ENCODE assay signal across 9 mouse cellular contexts in genomic region chr6:67535777-67536054, GRCm38 (mm10). TPM values are rescaled to one million over a fixed set of nuclear protein-coding genes. Genes with fewer than 3 reads are reported as not detected.
A peak's percentile ranks its signal among the peaks of the same experiment; 100 is the strongest.
DNase-seq lines count a peak whose midpoint lies in the region; ATAC-seq and TF ChIP-seq lines count a peak whose summit lies in the region.
"Had no signal": no experiment of that assay in that cellular context is flagged by ENCODE, and none has a peak within 500 bp of the region (broad histone marks: within the 10 kb centered on the region; RNA-seq: fewer than 3 reads in every experiment).

Tacstd2 (minus strand) TSS chr6:67535796.

- H3K4me1 ChIP-seq in hindbrain, embryonic 11.5 days (replicated peaks; ENCODE audit: control insufficient read depth, insufficient read depth, low read length): no peaks in the 10 kb centered on the region; the same call in 1 of the 2 replicates
- 0 out of 2 replicates have a peak, but pooled peaks cover 5% of the 10 kb centered on the region for H3K4me1 ChIP-seq in liver, embryonic 12.5 days
- H3K4me1 ChIP-seq in neural tube, embryonic 15.5 days: peaks cover 27% of the 10 kb centered on the region

- no peaks in the 10 kb centered on the region for H3K9me3 ChIP-seq in hindbrain, embryonic 11.5 days (ENCODE audit: control insufficient read depth, low read length)
- H3K9me3 ChIP-seq in liver, embryonic 12.5 days (replicated peaks): no peaks in the 10 kb centered on the region
- no peaks in the 10 kb centered on the region for H3K9me3 ChIP-seq in neural tube, embryonic 15.5 days (replicated peaks)

- H3K27me3 ChIP-seq in hindbrain, embryonic 11.5 days (ENCODE audit: control insufficient read depth, insufficient read depth, low read length): peaks cover 39% of the 10 kb centered on the region
- H3K27me3 ChIP-seq in liver, embryonic 12.5 days (replicated peaks): peaks cover 60% of the 10 kb centered on the region
- peaks cover 60% of the 10 kb centered on the region for H3K27me3 ChIP-seq in neural tube, embryonic 15.5 days (replicated peaks)

- no peak within 1 kb of the TSS for H3K27ac ChIP-seq in left cerebral cortex, adult 2 months
- no peak within 1 kb of the TSS for H3K27ac ChIP-seq in hindbrain, embryonic 11.5 days (ENCODE audit: low read depth, low read length)
- no peak within 1 kb of the TSS for H3K27ac ChIP-seq in liver, embryonic 12.5 days
- no peak within 1 kb of the TSS for H3K27ac ChIP-seq in neural tube, embryonic 15.5 days (replicated peaks)

- H3K36me3 ChIP-seq in hindbrain, embryonic 11.5 days (ENCODE audit: control insufficient read depth, insufficient read depth, low read length): no peaks in the 10 kb centered on the region
- no peaks in the 10 kb centered on the region for H3K36me3 ChIP-seq in liver, embryonic 12.5 days
- no peaks in the 10 kb centered on the region for H3K36me3 ChIP-seq in neural tube, embryonic 15.5 days
- H3K36me3 ChIP-seq: G1E had no signal

- intact Hi-C loops in left cerebral cortex, adult 2 months (cut with DNase I): no loop called here
- intact Hi-C loops in left cerebral cortex, postnatal 14 days (cut with DNase I): no loop called here

- H3K4me3 ChIP-seq in left cerebral cortex, adult 2 months: peak within 1 kb of the TSS; percentile 34
- peak within 1 kb of the TSS; percentile 34 for H3K4me3 ChIP-seq in hindbrain, embryonic 11.5 days (ENCODE audit: low read depth, low read length)
- H3K4me3 ChIP-seq in liver, embryonic 12.5 days: peak within 1 kb of the TSS; percentile 36
- H3K4me3 ChIP-seq in neural tube, embryonic 15.5 days (replicated peaks): peak within 1 kb of the TSS; percentile 54

- TF ChIP-seq CTCF in left cerebral cortex, adult 2 months (IDR thresholded peaks at IDR 0.05): no peak

- WGBS in hindbrain, embryonic 11.5 days: 4% methylated on average over 8 of the region's 8 CpGs
- WGBS in liver, embryonic 12.5 days (ENCODE audit: insufficient replicate concordance): 14% methylated on average over 8 of the region's 8 CpGs
- 8% methylated on average over 8 of the region's 8 CpGs for WGBS in neural tube, embryonic 15.5 days

- no peak for ATAC-seq in hindbrain, embryonic 11.5 days (ENCODE audit: low FRiP score)
- no peak for ATAC-seq in liver, embryonic 12.5 days
- ATAC-seq in neural tube, embryonic 15.5 days (ENCODE audit: low FRiP score): peak; percentile 49; the same call in 1 of the 2 replicates

- DNase-seq in left cerebral cortex, adult 2 months (ENCODE audit: extremely low spot score in 1 of 2, low spot score in 2 of 2): no peak
- no peak for DNase-seq in left cerebral cortex, postnatal 14 days (ENCODE audit: low spot score in 2 of 2)
- no peak for DNase-seq in hindbrain, embryonic 11.5 days (ENCODE audit: low spot score)
- DNase-seq in yolk sac, embryonic 10.5 days (ENCODE audit: low spot score): no peak
- no peak for DNase-seq in adrenal gland, postnatal 10 days
- DNase-seq in thymus, adult 18-20 months: no peak

- H3K4me2 ChIP-seq in hindbrain, embryonic 11.5 days (replicated peaks; ENCODE audit: low read depth, low read length): peak within 1 kb of the TSS; percentile 60
- H3K4me2 ChIP-seq in liver, embryonic 12.5 days: peak within 1 kb of the TSS; percentile 59
- peak within 1 kb of the TSS; percentile 93 for H3K4me2 ChIP-seq in neural tube, embryonic 15.5 days

- H3K9ac ChIP-seq in hindbrain, embryonic 11.5 days (ENCODE audit: low read depth, low read length): no peak within 1 kb of the TSS
- H3K9ac ChIP-seq in liver, embryonic 12.5 days: no peak within 1 kb of the TSS
- H3K9ac ChIP-seq in neural tube, embryonic 15.5 days (replicated peaks): peak within 1 kb of the TSS; percentile 47

RNA-seq across cellular contexts. Expression of gene Tacstd2, which starts in this region (rescaled TPM):
- total RNA-seq in left cerebral cortex, adult 2 months (2021): not detected
- total RNA-seq in left cerebral cortex, postnatal 14 days (2021): under 1 TPM in 1 of 2 experiments, not detected in 1; 0.32 TPM
- polyA plus RNA-seq in hindbrain, embryonic 11.5 days (2014; fragmentation: Nextera tagmentation; extraction: Ambion mirVana): 5.5 and 10.0 TPM in 2 replicates
- polyA plus RNA-seq in liver, embryonic 12.5 days (2016; fragmentation: Nextera tagmentation; extraction: Ambion mirVana): 0.41 and 0.55 TPM in 2 replicates
- 0.73 and 5.6 TPM in 2 replicates for polyA plus RNA-seq in neural tube, embryonic 15.5 days (2015; fragmentation: Nextera tagmentation; extraction: Ambion mirVana)
- not detected for total RNA-seq in adrenal gland, postnatal 10 days (2021)
- total RNA-seq: G1E had no signal
- polyA plus RNA-seq: G1E had no signal
